8 mouse cellular contexts compared by ENCODE assay signal in genomic region chr19:31082226-31082625, GRCm38 (mm10). TPM values are rescaled to one million over a fixed set of nuclear protein-coding genes. Genes with fewer than 3 reads are reported as not detected.
A peak's percentile ranks its signal among the peaks of the same experiment; 100 is the strongest.
DNase-seq lines count a peak whose midpoint lies in the region; ATAC-seq and TF ChIP-seq lines count a peak whose summit lies in the region.

No protein-coding gene starts in this region.

- H3K9me3 ChIP-seq in limb, embryonic 12.5 days, result peaks cover 17% of the 10 kb centered on the region
- no peaks in the 10 kb centered on the region for H3K9me3 ChIP-seq in neural tube, embryonic 15.5 days (replicated peaks)

- H3K27ac ChIP-seq in embryonic fibroblast, embryonic 13.5 days (ENCODE audit: insufficient read depth, low read length), result no peak overlapping the region
- peak overlapping the region; percentile 73 for H3K27ac ChIP-seq in limb, embryonic 12.5 days
- peak overlapping the region; percentile 90 for H3K27ac ChIP-seq in neural tube, embryonic 15.5 days (replicated peaks)

- TF ChIP-seq POLR2A in lung, adult 2 months (IDR thresholded peaks at IDR 0.05; ENCODE audit: borderline replicate concordance, extremely low read depth, low read depth, low read length), result no peak
- TF ChIP-seq POLR2A in embryonic fibroblast, embryonic 13.5 days (IDR thresholded peaks at IDR 0.05; ENCODE audit: low read depth, low read length), result no peak

- H3K4me1 ChIP-seq in lung, adult 2 months (ENCODE audit: control insufficient read depth, insufficient read depth, low read length), result peaks cover 7% of the 10 kb centered on the region
- H3K4me1 ChIP-seq in embryonic fibroblast, embryonic 13.5 days (ENCODE audit: control insufficient read depth, insufficient read depth, low read length), result peaks cover 4% of the 10 kb centered on the region; the same call in 1 of the 2 replicates
- peaks cover 15% of the 10 kb centered on the region for H3K4me1 ChIP-seq in limb, embryonic 12.5 days (replicated peaks)
- peaks cover 24% of the 10 kb centered on the region for H3K4me1 ChIP-seq in neural tube, embryonic 15.5 days

- H3K9ac ChIP-seq in limb, embryonic 12.5 days (replicated peaks), result no peak overlapping the region
- H3K9ac ChIP-seq in neural tube, embryonic 15.5 days (replicated peaks), result peak overlapping the region; percentile 51

- DNase-seq in lung, adult 2 months, result no peak
- no peak for DNase-seq in lung, postnatal 25 days (ENCODE audit: low spot score)
- DNase-seq in natural killer cell, adult 2 months (ENCODE audit: low spot score in 2 of 2), result no peak
- DNase-seq in frontal cortex, postnatal 10 days (ENCODE audit: low spot score in 2 of 2), result no peak

- peak overlapping the region; percentile 56 for H3K4me3 ChIP-seq in lung, adult 2 months (replicated peaks; ENCODE audit: extremely low read depth, low read depth, low read length)
- H3K4me3 ChIP-seq in embryonic fibroblast, embryonic 13.5 days (ENCODE audit: insufficient read depth, low read length), result peak overlapping the region; percentile 29
- H3K4me3 ChIP-seq in limb, embryonic 12.5 days (replicated peaks), result peak overlapping the region; percentile 68
- peak overlapping the region; percentile 63 for H3K4me3 ChIP-seq in neural tube, embryonic 15.5 days (replicated peaks)

- TF ChIP-seq CTCF in lung, adult 2 months (IDR thresholded peaks at IDR 0.05; ENCODE audit: insufficient read depth, low read length), result no peak
- no peak for TF ChIP-seq CTCF in embryonic fibroblast, embryonic 13.5 days (IDR thresholded peaks at IDR 0.05; ENCODE audit: borderline replicate concordance, insufficient read depth, low read length)

- WGBS in lung, adult 2 months, result 16% methylated on average over 7 of the region's 7 CpGs
- WGBS in limb, embryonic 12.5 days, result 19% methylated on average over 7 of the region's 7 CpGs
- 15% methylated on average over 7 of the region's 7 CpGs for WGBS in neural tube, embryonic 15.5 days

- peak overlapping the region; percentile 85 for H3K4me2 ChIP-seq in limb, embryonic 12.5 days
- peak overlapping the region; percentile 89 for H3K4me2 ChIP-seq in neural tube, embryonic 15.5 days

- no peaks in the 10 kb centered on the region for H3K27me3 ChIP-seq in limb, embryonic 12.5 days
- H3K27me3 ChIP-seq in neural tube, embryonic 15.5 days (replicated peaks), result no peaks in the 10 kb centered on the region

- no peak for ATAC-seq in limb, embryonic 12.5 days (ENCODE audit: insufficient number of reproducible peaks, insufficient read depth, low FRiP score, low TSS enrichment, low read depth)
- peak; percentile 58 for ATAC-seq in neural tube, embryonic 15.5 days (ENCODE audit: low FRiP score)
- ATAC-seq in cerebellum, adult (ENCODE audit: insufficient number of reproducible peaks, low FRiP score, low TSS enrichment), result no peak

- H3K36me3 ChIP-seq in limb, embryonic 12.5 days, result peaks cover 27% of the 10 kb centered on the region
- peaks cover 23% of the 10 kb centered on the region for H3K36me3 ChIP-seq in neural tube, embryonic 15.5 days

RNA-seq across cellular contexts. Expression of gene Cstf2t, which starts 0.4 kb away (rescaled TPM):
- polyA plus RNA-seq in lung, adult 2 months (2012; rRNA removed), result 7.6 and 11.1 TPM in 2 replicates
- polyA plus RNA-seq in embryonic fibroblast, embryonic 13.5 days (2011; ENCODE audit: insufficient read length, low read depth, missing spikeins), result 27.5 and 28.4 TPM in 2 replicates
- 72.2 and 73.6 TPM in 2 replicates for polyA plus RNA-seq in limb, embryonic 12.5 days (2016; fragmentation: Nextera tagmentation; extraction: Ambion mirVana)
- polyA plus RNA-seq in neural tube, embryonic 15.5 days (2015; fragmentation: Nextera tagmentation; extraction: Ambion mirVana), result 65.4 and 72.7 TPM in 2 replicates
